Mouse (Mus musculus) adrenal gland, postnatal 25 days (tissue): Measurements from ENCODE around the gene Olfr763. TPM values are rescaled to one million over a fixed set of nuclear protein-coding genes. Genes with fewer than 3 reads are reported as not detected.
"Not testable (repeated sequence)": the region's sequence is repeated elsewhere in the genome, so short reads cannot be mapped to it uniquely, and the experiment has no call there.

Experiments
- DNase-seq: peaks from one replicate; pipeline ENCODE4 v3.0.0; 2021; ENCODE audit warnings: mixed read lengths
- long read RNA-seq: library from polyadenylated mRNA; stranded (forward); transcript quantifications from one replicate; pipeline ENCODE4 v2.0.0, GENCODE M21; 2021
- total RNA-seq: library from RNA; stranded (reverse); gene quantifications from 2 replicates; pipeline ENCODE4 v1.2.3, GENCODE M21; 2021

Gene Olfr763
- not detected in 2 replicates for total RNA-seq
- long read RNA-seq: 0 reads

DNA sequence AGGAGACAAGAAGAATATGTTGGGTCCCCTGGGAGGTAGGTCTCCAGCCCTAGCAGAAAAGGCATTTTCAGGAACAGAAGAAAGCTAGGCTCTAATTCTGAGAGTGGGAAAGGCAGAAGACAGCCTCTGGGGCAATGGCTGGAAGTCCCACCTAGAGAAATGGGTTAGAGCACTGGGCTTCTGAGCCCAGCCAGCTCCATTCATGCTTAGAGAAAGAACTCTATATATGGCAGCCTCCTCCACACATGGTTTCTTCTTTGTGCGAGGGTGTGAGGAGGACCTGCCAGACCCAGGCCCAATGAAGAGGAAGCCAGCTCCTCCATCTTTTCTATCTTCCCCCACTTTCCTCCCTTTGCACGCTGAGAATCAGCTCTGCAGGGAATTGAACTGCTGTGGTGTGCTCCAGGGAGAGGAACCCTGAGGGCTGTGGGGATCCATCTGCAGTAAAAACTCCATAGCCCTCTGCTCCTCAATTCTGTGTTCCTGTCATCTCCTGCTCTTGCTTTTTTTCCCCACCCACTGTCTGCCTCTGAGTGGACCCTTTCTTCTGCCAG, at the start of gene Olfr763:
Gene Olfr763, plus strand, starts transcription at position 504 of the 554 bp plus-strand sequence.
- no peak for DNase-seq

DNA sequence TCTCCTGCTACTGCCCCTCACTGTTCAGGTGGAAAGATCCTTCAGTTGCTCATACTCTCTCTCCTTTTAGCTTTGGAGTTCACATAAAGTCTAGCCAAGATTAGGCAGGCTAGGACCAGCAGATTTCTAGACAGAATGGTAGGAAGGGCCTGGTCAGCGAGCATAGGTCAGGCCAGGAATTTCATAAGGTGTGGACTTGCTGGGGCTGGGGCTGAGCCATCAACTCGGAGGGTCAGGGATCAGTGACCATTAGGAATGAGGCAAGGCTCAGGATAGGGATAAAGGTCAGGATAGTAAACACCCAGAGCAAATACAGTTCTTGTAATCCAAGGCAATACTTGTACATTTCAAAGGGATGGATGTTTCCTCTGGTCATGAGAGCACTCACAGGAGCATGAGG, 45.6 kb upstream of the Olfr763 start:
- no peak for DNase-seq

DNA sequence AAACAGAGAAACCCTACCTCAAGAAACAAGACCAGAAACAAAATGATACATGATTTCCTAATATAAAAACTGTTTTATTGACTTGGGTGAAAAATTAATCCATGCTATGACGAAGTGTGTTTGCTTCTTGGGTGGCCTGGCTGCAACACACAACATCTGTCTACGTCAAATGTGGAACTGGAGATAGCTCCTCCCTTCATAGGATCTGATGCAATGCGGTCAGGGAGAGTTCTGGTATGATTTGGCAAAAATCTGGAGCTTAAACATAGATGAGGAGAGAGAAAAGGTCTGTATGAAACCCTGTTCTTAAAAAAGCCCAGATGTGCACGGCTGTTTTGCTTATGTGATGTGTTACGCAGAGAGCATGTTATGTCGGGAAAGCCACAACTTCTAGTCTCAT, 44.7 kb upstream of the Olfr763 start:
- no peak for DNase-seq

DNA sequence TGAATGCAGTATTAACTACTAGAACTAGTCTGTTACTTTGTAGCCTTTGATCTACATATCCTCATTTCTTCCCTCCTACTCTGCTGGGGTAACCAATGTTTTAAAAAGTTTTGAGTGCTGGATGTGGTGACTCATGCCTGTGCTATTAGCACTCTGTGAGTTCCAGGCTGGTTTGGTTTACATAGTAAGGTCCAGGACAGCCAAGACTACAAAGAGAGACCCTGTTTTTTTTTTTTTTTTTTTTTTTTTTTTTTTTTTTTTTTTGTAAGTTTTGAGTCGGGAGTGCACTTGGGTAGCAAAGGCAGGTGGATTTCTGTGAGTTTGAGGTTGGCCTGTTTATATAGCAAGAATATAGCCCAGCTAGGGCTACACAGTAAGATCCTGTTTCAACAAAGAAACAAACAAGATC, 42.2 kb upstream of the Olfr763 start:
- no peak for DNase-seq

DNA sequence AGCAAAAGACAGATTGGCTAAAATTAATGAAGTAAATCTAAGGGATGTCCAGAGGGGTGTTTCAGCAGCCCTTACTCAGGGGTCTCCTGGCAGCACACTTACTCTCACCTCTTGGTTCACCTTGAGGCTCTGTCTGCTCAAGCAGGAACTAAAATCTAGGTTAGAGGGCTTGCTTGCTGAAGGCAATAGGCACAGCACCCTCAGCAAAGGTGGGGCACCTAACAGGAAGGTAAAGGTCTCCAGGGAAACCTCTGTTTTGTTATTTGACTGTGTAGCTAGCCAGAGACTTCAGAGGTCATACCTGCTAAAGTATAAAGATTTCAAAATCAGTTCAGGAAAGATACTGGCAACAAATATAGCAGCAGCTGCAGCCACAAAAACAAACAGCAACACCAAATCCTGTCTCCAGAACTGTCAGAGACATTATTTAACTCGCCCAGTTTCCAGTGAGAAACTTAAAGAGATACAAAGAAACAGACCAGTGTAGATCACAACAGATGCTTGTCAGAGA, 39.8 kb upstream of the Olfr763 start:
- DNase-seq: no peak

DNA sequence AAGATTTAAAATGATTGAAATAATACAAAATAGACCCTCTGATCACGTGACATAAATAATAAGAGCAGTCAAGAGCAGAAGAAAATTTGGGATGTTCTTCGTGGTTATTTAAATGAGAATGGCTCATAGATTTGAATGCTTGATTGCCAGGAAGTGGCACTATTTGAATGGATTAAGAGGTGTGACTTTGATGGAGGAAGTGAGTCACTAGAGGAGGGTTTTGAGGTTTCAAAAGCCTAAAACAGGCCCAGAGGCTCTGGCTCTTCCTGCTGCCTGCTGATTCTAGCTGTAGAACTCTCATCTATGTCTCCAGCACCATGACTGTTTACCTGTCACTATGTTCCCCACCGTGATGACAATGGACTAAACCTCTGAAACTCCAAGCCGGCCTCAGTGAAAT, 37.8 kb upstream of the Olfr763 start:
- DNase-seq: no peak

DNA sequence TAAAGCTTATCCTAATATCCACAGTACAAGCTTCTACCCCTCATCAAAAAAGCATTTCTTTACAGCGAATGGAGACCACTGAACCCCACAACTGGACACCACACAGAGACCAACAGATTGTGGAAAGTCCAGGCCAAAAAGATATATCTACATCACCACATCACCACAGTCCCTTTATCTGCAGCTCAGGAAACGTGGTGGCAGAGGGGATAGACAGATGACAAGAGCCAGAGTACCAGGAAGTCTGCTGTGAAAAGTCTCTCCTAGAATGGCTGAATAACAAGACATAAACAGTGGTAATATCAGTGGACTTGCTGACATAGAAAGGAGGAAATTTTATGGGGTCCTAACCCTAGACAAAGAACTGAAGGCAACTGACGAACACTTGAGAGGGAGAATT, 34.2 kb upstream of the Olfr763 start:
- DNase-seq: no peak

DNA sequence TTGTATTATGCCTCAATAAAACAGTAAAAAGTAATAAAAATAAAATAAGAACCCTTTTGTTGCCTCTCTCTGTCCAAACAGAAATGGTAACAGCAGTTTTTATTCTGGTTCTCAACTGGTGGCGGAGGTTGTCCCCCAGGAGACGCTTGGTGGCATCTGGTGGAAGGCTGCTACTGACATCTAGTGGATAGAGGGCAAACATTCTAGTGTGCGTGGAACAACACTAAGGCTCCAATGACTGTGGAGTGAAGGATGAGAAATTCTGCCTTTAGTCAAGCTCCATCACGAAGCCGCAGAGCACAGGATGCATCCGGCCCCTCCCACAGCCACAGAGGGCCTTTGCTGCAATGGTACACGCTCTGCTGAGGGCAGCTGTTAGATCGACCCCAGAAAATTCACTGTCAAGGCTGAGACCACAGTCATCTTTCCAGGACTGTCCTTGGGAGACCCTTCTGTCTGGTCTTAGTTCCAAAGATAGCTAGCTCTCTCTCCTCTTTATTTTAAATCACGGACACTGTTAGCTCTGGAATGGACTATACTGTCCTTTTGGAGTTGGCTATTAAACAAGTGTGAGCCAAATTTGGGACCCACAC, 33.0 kb upstream of the Olfr763 start:
- DNase-seq: peak; percentile 24

DNA sequence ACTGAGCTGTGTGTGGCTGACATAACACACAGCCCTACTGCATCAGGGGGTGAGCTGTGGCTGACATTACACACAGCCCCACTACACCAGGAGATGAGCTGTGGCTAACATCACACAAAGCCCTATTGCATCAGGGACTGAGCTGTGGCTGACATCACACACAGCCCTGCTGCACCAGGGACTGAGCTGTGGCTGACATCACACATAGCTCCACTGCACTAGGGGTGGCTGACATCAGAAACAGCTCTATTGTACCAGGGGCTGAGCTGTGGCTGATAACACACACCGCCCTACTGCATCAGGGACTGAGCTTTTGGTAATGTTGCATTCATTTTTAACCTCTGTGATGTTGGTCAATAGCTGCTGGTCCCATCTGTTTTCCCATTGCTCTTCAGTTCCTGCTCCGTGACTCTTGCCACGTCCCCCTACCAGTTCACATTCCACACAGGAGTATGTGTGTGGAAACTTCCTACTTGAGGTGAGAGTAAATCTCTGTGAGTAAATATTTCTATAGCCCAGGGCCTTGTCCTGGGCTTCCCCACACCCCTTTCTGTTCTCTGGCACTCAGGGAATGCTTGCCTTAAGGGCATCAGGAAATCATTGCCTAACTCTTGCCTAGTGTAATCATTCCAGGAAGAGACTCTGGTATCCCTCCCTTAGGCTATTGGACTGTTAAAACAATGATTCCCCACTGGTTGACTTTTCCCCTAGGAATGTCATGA, 29.8 kb upstream of the Olfr763 start:
- no peak for DNase-seq

DNA sequence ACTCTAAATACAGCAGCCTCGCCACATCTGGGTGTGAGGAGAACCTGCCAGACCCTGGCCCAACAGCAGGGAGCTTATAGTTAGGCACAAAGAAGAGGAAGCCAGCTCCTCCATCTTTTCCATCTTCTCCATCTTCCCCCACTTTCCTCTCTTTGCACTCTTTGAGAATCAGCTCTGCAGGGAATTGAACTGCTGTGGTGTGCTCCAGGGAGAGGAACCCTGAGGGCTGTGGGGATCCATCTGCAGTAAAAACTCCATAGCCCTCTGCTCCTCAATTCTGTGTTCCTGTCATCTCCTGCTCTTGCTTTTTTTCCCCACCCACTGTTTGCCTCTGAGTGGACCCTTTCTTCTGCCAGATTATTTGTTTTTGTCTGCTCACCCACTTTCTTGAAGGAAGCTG, 21.5 kb upstream of the Olfr763 start, which contains the start of gene Olfr9:
Gene Olfr9, plus strand, starts transcription at position 301 of the 400 bp plus-strand sequence.
- not testable (repeated sequence) for DNase-seq

DNA sequence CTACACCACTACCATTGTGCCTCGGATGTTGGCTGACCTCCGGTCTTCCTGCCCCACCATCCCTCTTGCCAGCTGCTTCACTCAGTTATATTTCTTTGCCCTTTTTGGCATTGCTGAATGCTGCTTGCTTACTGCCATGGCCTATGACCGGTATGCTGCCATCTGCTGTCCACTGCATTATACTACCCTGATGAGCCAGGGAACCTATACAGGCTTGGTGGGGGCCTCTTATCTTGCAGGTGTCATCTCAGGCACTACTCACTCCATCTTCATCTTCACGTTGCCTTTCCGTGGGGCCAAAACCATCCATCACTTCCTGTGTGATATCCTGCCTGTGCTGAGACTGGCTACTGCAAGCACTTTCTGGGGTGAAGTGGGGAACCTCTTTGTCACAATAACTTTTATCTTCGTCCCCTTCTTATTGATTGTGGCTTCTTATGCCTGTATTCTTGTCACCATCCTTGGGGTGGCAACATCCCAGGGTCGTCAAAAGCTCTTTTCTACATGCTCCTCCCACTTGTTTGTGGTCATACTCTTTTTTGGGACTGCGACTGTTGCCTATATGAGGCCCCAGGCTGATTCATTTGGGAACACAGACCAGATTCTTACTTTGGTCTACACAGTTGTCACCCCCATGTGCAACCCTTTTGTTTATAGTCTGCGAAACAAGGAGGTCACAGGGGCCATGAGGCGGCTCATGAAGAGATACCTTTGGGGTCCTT, 20.3 kb upstream of the Olfr763 start:
- DNase-seq: not testable (repeated sequence)

DNA sequence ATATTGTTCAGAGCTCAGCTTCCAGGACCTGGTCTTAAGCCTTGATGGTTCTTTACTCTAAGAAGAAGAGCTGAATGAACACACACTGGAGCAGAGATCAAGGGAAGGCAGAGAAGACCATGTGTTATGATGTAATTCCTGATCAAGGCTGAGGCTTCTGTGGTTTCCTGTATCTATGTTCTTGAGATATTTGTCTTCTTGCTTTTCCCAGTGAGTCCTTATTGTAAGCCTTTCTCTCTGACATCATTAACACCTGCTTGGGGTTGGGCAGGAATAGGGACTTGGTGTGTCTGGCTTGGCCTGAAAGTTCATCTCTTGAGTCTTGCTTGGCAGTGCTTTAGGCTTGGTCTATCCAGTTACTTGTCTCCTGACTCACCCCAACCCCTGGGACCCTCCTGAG, 19.6 kb upstream of the Olfr763 start:
- DNase-seq: no peak

DNA sequence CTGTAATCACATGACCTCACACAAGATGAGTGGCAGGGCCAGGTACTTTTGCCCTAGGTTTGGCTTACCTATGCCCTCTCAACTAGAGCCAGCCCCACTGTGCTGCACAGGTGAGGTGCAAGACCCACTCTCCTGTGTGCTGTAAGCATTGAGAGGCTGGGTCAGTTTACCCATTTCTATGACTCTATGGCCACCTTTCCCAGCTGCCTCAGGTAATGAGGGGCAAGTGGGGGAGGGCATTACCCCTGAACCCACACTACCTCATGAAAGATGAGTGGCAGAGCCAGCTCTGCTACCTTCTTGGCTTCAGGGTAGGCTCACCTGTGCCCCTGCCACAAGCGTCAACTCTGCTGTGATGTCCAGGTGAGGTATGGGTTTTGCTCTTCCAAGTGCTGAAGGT, 14.8 kb upstream of the Olfr763 start:
- DNase-seq: no peak

DNA sequence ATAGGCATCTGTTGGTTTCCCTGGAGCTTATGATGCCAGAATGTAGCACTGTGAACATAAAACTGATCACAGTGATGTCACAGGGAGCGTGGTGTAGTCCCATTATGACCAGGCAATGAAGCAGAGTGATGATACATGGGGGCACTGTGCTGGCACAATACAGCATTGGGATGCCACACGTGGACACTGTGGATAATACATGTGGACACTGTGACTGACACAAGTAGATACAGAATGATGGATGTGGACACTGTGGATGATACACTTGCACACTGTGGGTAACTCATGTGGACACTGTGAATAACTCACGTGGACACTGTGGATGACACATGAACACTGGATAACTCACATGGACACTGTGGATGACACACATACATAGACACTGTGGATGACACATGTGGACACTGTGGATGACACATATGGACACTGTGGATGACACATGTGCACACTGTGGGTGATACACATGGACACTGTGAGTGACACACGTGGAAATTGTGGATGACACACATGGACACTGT, 14.0 kb upstream of the Olfr763 start:
- DNase-seq: no peak

DNA sequence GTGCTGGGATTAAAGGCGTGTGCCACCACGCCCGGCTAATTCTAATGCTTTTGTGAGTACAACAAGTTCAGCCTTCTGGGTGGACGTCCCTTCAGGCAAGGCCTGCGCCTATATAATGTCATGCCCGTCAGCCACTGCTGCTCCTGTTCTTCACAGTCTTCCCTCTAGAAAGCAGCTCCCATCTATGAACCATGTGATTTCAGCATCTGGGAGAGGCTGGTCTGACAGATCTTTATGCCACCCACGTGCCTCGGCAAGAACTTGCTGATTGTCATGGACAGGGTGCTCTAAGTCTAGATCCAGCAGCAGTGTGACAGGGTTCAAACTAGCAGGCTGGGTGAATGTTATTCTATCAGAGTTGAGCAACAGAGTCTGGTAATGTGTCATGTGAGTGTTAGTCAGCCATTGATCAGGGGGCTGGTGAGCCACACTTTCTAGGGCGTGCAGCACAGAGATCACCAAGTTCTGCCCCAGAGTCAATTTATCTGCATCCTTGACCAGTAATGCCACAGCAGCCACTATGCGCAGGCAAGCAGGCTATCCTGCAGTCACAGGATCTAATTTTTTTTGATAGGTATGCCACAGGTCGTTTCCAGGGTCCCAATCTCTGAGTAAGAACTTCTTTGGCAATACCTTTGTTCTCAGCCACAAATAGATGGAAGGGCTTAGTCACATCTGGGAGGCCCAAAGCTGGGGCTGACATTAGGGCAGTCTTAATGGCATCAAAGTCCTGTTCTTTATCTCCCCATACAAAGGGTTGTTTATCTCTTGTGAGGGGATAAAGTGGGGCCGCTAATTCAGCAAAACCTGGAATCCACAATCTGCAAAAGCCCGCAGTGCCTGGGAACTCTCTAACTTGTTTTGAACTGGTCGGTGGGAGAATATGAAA, 6.3 kb upstream of the Olfr763 start:
- DNase-seq: no peak

DNA sequence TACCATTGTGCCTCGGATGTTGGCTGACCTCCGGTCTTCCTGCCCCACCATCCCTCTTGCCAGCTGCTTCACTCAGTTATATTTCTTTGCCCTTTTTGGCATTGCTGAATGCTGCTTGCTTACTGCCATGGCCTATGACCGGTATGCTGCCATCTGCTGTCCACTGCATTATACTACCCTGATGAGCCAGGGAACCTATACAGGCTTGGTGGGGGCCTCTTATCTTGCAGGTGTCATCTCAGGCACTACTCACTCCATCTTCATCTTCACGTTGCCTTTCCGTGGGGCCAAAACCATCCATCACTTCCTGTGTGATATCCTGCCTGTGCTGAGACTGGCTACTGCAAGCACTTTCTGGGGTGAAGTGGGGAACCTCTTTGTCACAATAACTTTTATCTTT, 920 bp downstream of the Olfr763 start:
- not testable (repeated sequence) for DNase-seq

DNA sequence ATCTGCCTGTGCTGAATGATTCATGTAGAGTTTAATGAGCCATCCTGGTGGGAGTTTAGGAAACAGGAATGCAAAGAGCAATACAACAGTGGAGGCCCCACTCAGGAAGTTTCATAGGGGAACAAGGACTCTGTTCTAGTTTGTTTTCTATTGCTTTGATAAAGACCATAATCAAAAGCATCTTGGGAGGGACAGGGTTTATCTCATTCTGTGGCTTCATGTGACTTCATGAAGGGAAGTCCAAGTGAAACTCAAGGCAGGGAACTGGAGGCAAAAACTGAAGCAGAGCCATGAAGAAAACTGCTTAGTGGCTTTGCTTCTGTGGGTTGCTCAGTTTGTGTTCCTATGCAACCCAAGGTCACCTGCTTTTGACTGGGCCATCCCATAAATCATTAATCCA, 3.9 kb downstream of the Olfr763 start:
- no peak for DNase-seq

DNA sequence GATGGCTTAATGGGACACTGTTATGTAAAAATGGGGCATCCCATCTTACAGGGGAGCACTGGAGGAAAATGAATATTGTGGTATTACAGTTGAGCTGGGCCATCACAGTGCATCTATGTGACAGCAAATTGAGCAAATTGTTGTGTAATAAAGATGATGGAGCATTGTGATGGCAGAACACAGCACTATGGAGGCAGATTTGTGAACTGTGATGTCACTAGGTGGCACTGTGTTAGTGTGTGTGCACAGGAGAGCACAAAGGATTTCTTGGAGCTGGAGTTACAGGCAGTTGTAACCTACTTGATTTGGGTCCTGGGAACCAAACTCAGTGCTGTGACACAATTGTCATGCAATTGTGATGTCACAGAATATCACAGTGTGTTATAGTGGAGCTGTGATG, 12.7 kb downstream of the Olfr763 start:
- no peak for DNase-seq

DNA sequence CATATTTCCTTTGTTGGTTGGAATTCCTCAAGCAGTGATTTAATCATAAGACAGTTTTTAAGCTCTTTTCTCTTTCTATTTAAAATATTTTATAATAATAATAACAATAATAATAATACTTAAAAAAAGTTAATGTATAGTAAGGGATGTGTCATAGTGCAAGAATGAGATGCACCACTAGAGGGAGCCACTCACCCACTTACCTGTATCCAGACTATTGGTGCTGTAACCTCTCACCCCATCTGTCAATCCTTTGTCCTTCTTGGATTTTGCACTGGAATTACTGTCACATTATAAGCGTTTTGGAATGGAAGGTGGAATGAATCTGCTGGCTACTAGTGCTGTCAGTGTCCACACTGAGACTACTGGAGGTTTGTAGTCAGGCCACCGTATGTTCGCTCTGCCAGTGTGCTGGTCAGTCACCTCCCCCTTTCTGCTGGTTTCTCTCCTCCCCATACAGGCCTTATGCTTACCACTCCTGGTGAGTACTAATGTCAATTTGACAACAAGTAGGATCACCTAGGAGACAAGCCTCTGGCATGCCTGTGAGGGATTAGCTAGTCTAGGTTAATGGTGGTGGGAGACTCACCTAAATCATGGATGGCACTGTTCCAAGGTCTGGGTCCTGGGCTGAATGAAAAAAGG, 15.5 kb downstream of the Olfr763 start:
- peak; percentile 31 for DNase-seq

DNA sequence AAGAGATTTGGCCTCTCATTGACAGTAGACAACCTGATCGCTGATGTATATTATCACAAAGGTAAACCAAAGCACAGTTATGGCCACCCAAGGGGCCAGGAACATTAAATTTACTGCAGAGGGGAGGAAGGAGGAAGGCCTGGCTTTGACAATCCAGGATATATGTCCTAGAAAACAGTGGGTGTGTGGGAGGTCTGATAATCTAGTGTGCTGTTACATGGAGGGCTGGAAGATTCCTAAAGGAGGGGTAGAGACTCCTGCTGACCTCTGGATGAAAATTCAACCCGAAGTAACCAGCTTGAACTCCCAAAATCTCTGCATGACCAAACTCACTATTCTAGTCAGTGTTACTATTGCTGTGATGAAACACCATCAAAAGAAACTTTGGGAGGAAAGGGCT, 17.8 kb downstream of the Olfr763 start:
- DNase-seq: no peak

DNA sequence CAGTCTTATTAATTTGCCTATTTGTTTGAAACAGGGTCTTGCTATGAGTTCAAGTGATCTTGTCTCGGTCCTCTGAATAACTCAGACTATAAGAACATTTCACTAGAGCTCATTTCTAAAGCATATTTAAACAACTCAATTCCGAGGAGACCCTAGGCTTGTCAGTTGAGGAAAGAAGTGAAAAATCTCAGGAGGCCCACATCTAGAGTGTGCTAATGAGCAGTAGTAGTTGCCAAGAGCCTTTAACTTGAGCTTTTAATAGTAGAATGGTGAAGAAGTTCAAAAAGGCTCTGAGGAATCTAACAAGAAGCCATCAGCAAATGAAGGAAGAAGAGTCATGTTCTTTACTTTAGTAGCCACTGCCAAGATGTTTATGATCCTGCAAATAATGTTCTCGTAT, 29.2 kb downstream of the Olfr763 start, which contains the start of gene Olfr764-ps1:
Gene Olfr764-ps1, minus strand, starts transcription at position 101 of the 400 bp plus-strand sequence.
- DNase-seq: no peak
